In the genomic region with DNA sequence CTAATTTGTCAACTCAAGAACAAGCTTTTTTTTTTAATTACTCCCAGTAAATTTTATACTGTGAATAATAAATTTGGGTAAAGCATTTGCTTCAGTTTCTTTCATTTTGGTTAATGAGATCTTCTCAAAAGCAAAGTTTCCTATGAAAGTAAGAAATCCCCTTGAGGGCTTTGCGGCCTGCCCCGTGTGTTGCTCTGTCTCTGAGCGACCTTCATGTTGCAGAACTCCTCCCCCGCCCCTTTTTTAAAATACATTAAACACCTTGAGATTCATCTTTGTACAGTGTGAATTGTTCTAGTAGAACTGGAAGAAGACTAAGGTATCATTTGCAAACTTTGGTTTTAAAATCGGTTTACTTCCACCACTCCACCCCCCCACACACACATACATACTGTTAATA, we compare ENCODE assay signal across 12 mouse cellular contexts.
"Had no signal": no experiment of that assay in that cellular context is flagged by ENCODE, and none has a peak within 500 bp of the region (broad histone marks: within the 10 kb centered on the region; RNA-seq: fewer than 3 reads in every experiment).

No protein-coding gene starts in this region.

- DNase-seq: liver, embryonic 13.5 days; lung, adult 18-20 months; lung, embryonic 14.5 days; lung, postnatal 10 days; lung, postnatal 4 days; midbrain, embryonic 14.5 days; retina, postnatal 1 day; right cerebral cortex, postnatal 14 days; thymus, adult 2 months; thymus, postnatal 25 days; thymus, postnatal 4 days had no signal

- ATAC-seq: midbrain, embryonic 16.5 days had no signal
